Mouse (Mus musculus): ENCODE measurements around the gene 3110021N24Rik. TPM values are rescaled to one million over a fixed set of nuclear protein-coding genes. Genes with fewer than 3 reads are reported as not detected.

Gene 3110021N24Rik
- polyA plus RNA-seq, 1 experiment from 2014 or later: 1.6 TPM

DNA sequence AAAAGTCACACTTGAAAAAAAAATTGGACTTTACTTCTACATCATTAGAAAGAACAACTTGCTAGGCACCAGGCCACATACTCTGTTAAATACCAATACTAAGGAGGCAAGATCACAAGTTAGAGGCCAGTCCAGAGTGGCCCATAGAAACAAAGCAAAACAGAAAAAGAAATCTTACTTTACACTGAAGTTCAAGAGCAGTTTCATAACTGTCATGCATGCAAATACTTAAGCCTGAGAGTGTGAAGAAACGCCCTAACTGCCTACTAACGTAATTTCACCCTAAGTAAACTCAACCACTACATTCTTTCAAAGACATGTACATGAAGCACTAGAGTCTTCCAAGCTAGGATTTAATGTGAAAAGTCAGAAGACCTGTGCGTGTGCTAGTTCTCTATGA is 106.2 kb downstream of the 3110021N24Rik start:
- H3K4me2 ChIP-seq (ENCODE audit: low read depth, low read length): no peak overlapping the region
- 82% methylated on average over 3 of the region's 3 CpGs for WGBS
- ATAC-seq (ENCODE audit: low read depth): no peak
- H3K4me1 ChIP-seq (replicated peaks; ENCODE audit: control insufficient read depth, insufficient read depth, low read length): no peaks in the 10 kb centered on the region
- H3K9ac ChIP-seq (ENCODE audit: low read length): no peak overlapping the region
- H3K4me3 ChIP-seq (ENCODE audit: low read length): no peak overlapping the region
- no peaks in the 10 kb centered on the region for H3K27me3 ChIP-seq (ENCODE audit: control insufficient read depth, insufficient read depth, low read depth, low read length)
- no peaks in the 10 kb centered on the region for H3K9me3 ChIP-seq (ENCODE audit: control insufficient read depth, low read length)
- peaks cover 26% of the 10 kb centered on the region for H3K36me3 ChIP-seq (ENCODE audit: control insufficient read depth, insufficient read depth, low read length)
- no peak overlapping the region for H3K27ac ChIP-seq (ENCODE audit: low read length)

DNA sequence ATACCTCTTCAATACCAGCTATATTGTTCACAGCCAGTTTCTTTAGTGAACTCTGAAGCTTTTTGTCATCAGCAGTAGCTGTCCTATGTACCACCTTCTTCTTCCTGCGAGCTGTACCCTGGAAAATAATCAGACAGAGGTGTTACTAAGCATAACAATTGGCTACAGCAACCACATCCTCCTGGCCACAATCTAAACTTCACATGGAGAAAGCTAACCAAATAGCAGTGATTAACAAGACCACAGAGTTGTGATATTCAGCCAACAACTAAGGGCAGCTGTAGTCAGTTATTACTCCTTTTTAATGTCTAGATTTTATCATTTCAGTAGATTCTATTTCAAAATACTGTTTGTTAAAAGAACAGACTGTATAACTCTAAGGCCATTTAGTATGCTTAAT is 106.6 kb downstream of the 3110021N24Rik start:
- WGBS: 79% methylated on average over 1 of the region's 1 CpGs
- H3K4me1 ChIP-seq (replicated peaks; ENCODE audit: control insufficient read depth, insufficient read depth, low read length): 0 out of 2 replicates have a peak, but pooled peaks cover 2% of the 10 kb centered on the region
- H3K4me2 ChIP-seq (ENCODE audit: low read depth, low read length): no peak overlapping the region
- H3K9me3 ChIP-seq (ENCODE audit: control insufficient read depth, low read length): no peaks in the 10 kb centered on the region
- no peaks in the 10 kb centered on the region for H3K27me3 ChIP-seq (ENCODE audit: control insufficient read depth, insufficient read depth, low read depth, low read length)
- peaks cover 24% of the 10 kb centered on the region for H3K36me3 ChIP-seq (ENCODE audit: control insufficient read depth, insufficient read depth, low read length)
- no peak for ATAC-seq (ENCODE audit: low read depth)
- no peak overlapping the region for H3K4me3 ChIP-seq (ENCODE audit: low read length)
- H3K27ac ChIP-seq (ENCODE audit: low read length): no peak overlapping the region
- H3K9ac ChIP-seq (ENCODE audit: low read length): no peak overlapping the region

DNA sequence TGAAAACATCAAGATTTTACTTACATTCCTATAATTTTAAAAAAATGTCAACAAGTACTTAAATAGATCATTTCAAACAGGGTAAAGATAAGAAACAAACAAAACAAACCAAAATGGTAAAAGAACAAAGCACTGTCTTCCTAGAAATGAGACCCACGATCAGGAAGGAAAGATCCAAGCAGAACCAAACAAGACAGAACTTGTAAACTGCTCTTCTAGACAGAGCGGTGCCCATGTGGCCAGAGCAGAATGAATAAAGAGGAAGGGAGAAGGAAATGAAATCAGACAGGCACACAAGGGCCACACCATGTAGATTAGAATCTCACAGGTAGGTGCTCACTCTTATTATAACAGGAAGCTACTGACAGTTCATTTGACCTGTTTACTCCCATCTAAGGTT is 107.2 kb downstream of the 3110021N24Rik start:
- Histone ChIP-seq H3K27me3 (ENCODE audit: control insufficient read depth, insufficient read depth, low read depth, low read length) (no peaks in the 10 kb centered on the region), H3K4me1 (replicated peaks; ENCODE audit: control insufficient read depth, insufficient read depth, low read length) (peaks cover 4% of the 10 kb centered on the region), H3K4me3 (ENCODE audit: low read length) (no peak overlapping the region), H3K9ac (ENCODE audit: low read length) (no peak overlapping the region), H3K9me3 (ENCODE audit: control insufficient read depth, low read length) (no peaks in the 10 kb centered on the region), H3K4me2 (ENCODE audit: low read depth, low read length) (no peak overlapping the region), H3K36me3 (ENCODE audit: control insufficient read depth, insufficient read depth, low read length) (peaks cover 23% of the 10 kb centered on the region), H3K27ac (ENCODE audit: low read length) (no peak overlapping the region)
- 79% methylated on average over 2 of the region's 2 CpGs for WGBS
- no peak for ATAC-seq (ENCODE audit: low read depth)

DNA sequence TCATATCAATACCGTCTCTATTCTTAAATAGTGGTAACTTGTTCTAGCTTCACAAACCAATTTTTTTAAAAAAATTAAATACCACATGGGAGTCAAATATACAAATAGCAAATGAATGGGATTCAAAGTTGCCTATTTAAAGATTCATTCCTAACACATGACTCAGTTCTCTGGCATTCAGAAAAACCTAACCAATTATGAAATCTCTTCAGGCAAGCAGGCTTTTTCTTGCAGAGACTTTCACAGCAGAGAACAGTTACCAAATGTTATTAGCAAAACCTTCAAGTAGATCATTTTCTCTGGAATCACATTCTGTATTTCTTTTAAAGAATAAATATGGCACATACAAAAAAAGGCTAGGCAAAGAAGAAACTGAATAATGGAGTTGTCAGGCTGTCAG is 111.2 kb downstream of the 3110021N24Rik start:
- Histone ChIP-seq H3K27me3 (ENCODE audit: control insufficient read depth, insufficient read depth, low read depth, low read length) (no peaks in the 10 kb centered on the region), H3K9me3 (ENCODE audit: control insufficient read depth, low read length) (no peaks in the 10 kb centered on the region), H3K36me3 (ENCODE audit: control insufficient read depth, insufficient read depth, low read length) (peaks cover 11% of the 10 kb centered on the region), H3K9ac (ENCODE audit: low read length) (no peak overlapping the region), H3K4me3 (ENCODE audit: low read length) (no peak overlapping the region), H3K4me1 (replicated peaks; ENCODE audit: control insufficient read depth, insufficient read depth, low read length) (peaks cover 15% of the 10 kb centered on the region), H3K27ac (ENCODE audit: low read length) (no peak overlapping the region), H3K4me2 (ENCODE audit: low read depth, low read length) (no peak overlapping the region)
- ATAC-seq (ENCODE audit: low read depth): no peak
- 78% methylated on average over 1 of the region's 1 CpGs for WGBS

Other genes starting within 250 kb of the 3110021N24Rik start
- 79.9 and 80.4 TPM in 2 replicates for gene Prpf38a, start 140.3 kb upstream of the 3110021N24Rik start, polyA plus RNA-seq (2015; fragmentation: Nextera tagmentation; extraction: Ambion mirVana)
- gene Orc1, start 140.2 kb upstream of the 3110021N24Rik start, polyA plus RNA-seq (2015; fragmentation: Nextera tagmentation; extraction: Ambion mirVana): 8.0 and 8.9 TPM in 2 replicates
- gene Cc2d1b, start 99.7 kb upstream of the 3110021N24Rik start, polyA plus RNA-seq (2015; fragmentation: Nextera tagmentation; extraction: Ambion mirVana): 30.0 and 30.2 TPM in 2 replicates
- 3.8 and 4.0 TPM in 2 replicates for gene Zfyve9, start 61.1 kb downstream of the 3110021N24Rik start, polyA plus RNA-seq (2015; fragmentation: Nextera tagmentation; extraction: Ambion mirVana)
- 132 and 147 TPM in 2 replicates for gene Btf3l4, start 114.0 kb downstream of the 3110021N24Rik start, polyA plus RNA-seq (2015; fragmentation: Nextera tagmentation; extraction: Ambion mirVana)
- 128 and 134 TPM in 2 replicates for gene Txndc12, start 115.0 kb downstream of the 3110021N24Rik start, polyA plus RNA-seq (2015; fragmentation: Nextera tagmentation; extraction: Ambion mirVana)
- gene Kti12, start 128.1 kb downstream of the 3110021N24Rik start, polyA plus RNA-seq (2015; fragmentation: Nextera tagmentation; extraction: Ambion mirVana): 43.3 and 48.2 TPM in 2 replicates
- 1.5 and 1.6 TPM in 2 replicates for gene A730015C16Rik, start 129.0 kb downstream of the 3110021N24Rik start, polyA plus RNA-seq (2015; fragmentation: Nextera tagmentation; extraction: Ambion mirVana)
- gene Rab3b, start 159.4 kb downstream of the 3110021N24Rik start, polyA plus RNA-seq (2015; fragmentation: Nextera tagmentation; extraction: Ambion mirVana): 6.5 and 8.4 TPM in 2 replicates